Mouse (Mus musculus): ENCODE results near the gene Lbh.

Gene Lbh

GRCm38 (mm10) chr17:72976258-72977231 lies 58.4 kb downstream of the Lbh start:
- no peak for DNase-seq (ENCODE audit: low spot score)

GRCm38 (mm10) chr17:72977616-72978015 lies 59.5 kb downstream of the Lbh start:
- DNase-seq (ENCODE audit: low spot score) = no peak

DNA sequence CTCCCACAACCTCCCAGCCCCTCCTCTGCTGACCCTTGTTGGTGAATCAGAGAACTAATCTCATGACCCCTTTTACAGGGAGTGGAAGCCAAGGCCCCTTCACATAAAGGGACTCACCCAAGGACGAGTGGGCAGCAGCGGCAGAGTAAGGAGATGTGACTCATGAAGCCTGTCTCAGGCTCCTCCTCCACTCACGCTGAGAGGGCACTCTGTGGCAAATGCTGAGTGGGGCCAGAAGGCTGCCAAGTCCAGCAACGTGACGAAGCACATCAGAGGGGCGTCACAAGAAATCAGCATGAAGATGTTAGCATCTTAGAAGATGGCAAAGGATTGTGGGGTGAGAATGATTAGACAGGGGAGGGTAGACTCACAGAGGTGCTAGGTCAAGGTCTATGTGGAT lies 64.1 kb downstream of the Lbh start:
- DNase-seq (ENCODE audit: low spot score) = no peak

- no peak for DNase-seq (ENCODE audit: low spot score)
Observed at GRCm38 (mm10) chr17:72983471-72983870, 65.4 kb downstream of the Lbh start.

GRCm38 (mm10) chr17:72989025-72989424 lies 70.9 kb downstream of the Lbh start:
- DNase-seq (ENCODE audit: low spot score) = no peak

Measured in yolk sac, embryonic 10.5 days (tissue).